Mouse (Mus musculus) hindbrain, embryonic 13.5 days (tissue): ENCODE data around the gene Clic4. TPM values are rescaled to one million over a fixed set of nuclear protein-coding genes. Genes with fewer than 3 reads are reported as not detected.

ENCODE experiments used
- ATAC-seq: fragments of 200-750 bp; cut with Nextera tagmentation; 2 replicates; pipeline ENCODE4 v1.8.0; 2017; ENCODE audit warnings: moderate TSS enrichment; ENCODE audit not compliant: low FRiP score
- H3K27ac ChIP-seq: fragments of 300-500 bp; sonication (generic); 2 replicates; pipeline ENCODE4 v1.5.1; 2015; ENCODE audit warnings: inconsistent platforms, mild to moderate bottlenecking, moderate library complexity
- H3K27me3 ChIP-seq: fragments of 300-500 bp; sonication (generic); 2 replicates; pipeline ENCODE4 v1.6.1; 2015; ENCODE audit warnings: mild to moderate bottlenecking, inconsistent platforms
- H3K36me3 ChIP-seq: fragments of 300-500 bp; sonication (generic); 2 replicates; pipeline ENCODE4 v1.6.1; 2015; ENCODE audit warnings: mild to moderate bottlenecking, inconsistent platforms
- H3K4me1 ChIP-seq: fragments of 300-500 bp; sonication (generic); replicated peaks from 2 replicates; pipeline ENCODE4 v1.6.1; 2015; ENCODE audit warnings: inconsistent platforms
- H3K4me2 ChIP-seq: fragments of 300-500 bp; sonication (generic); 2 replicates; pipeline ENCODE4 v1.6.1; 2015; ENCODE audit warnings: inconsistent platforms, mild to moderate bottlenecking, moderate library complexity
- H3K4me3 ChIP-seq: fragments of 300-500 bp; sonication (generic); 2 replicates; pipeline ENCODE4 v1.5.1; 2015; ENCODE audit warnings: mild to moderate bottlenecking, inconsistent platforms
- H3K9ac ChIP-seq: fragments of 300-500 bp; sonication (generic); 2 replicates; pipeline ENCODE4 v1.6.1; 2015; ENCODE audit warnings: mild to moderate bottlenecking, inconsistent platforms
- H3K9me3 ChIP-seq: fragments of 300-500 bp; sonication (generic); 2 replicates; pipeline ENCODE4 v1.6.1; 2016; ENCODE audit warnings: inconsistent platforms
- WGBS: fragments of 180-500 bp; shearing (Covaris S2); methylation state at CpG from one replicate; pipeline ENCODE4 v1.1.7; 2015; 5-methylcytosine and 5-hydroxymethylcytosine counted together
- polyA plus RNA-seq: library from polyadenylated mRNA; unstranded; fragments of >200 nt; fragmentation: Nextera tagmentation; extraction: Ambion mirVana; gene quantifications from 2 replicates; pipeline ENCODE4 v1.2.1, GENCODE M21; 2015

The Clic4 gene
- polyA plus RNA-seq, 1 experiment from 2014 or later, result 84.7 TPM

DNA sequence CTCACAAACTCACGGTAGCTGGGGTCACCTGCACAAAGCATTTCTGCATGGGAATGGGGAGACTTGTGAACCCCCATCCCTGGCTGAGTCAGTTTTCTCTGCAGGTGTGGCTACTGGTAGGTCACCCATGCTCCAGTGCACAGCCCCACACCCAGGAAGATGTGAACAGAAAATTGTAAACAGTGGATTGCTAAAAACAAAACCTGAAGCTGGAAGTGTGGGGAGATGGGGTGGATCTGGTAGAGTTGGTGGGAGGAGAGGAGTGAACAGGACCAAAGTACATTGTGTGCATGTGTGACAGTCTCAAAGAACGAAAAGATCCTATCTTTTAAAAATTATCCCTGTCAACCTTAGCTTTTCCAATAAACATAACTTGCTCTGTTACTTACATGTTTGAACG is 52.0 kb downstream of the Clic4 start:
- no peak for ATAC-seq
- H3K4me3 ChIP-seq, result no peak overlapping the region
- H3K9me3 ChIP-seq, result no peaks in the 10 kb centered on the region
- H3K9ac ChIP-seq, result no peak overlapping the region
- peaks cover 53% of the 10 kb centered on the region for H3K36me3 ChIP-seq
- H3K4me1 ChIP-seq, result no peaks in the 10 kb centered on the region
- 90% methylated on average over 3 of the region's 3 CpGs for WGBS
- no peaks in the 10 kb centered on the region for H3K27me3 ChIP-seq
- H3K27ac ChIP-seq, result no peak overlapping the region
- H3K4me2 ChIP-seq, result no peak overlapping the region

GRCm38 (mm10) chr4:135219652-135220051 is 53.0 kb downstream of the Clic4 start:
- no peak for ATAC-seq
- H3K4me2 ChIP-seq, result no peak overlapping the region
- H3K27me3 ChIP-seq, result no peaks in the 10 kb centered on the region
- WGBS, result 64% methylated on average over 4 of the region's 4 CpGs
- no peaks in the 10 kb centered on the region for H3K4me1 ChIP-seq
- H3K4me3 ChIP-seq, result no peak overlapping the region
- no peak overlapping the region for H3K27ac ChIP-seq
- H3K9ac ChIP-seq, result no peak overlapping the region
- H3K9me3 ChIP-seq, result no peaks in the 10 kb centered on the region
- H3K36me3 ChIP-seq, result peaks cover 56% of the 10 kb centered on the region

GRCm38 (mm10) chr4:135209846-135210245 is 62.8 kb downstream of the Clic4 start:
- Histone ChIP-seq H3K27me3 (peaks cover 20% of the 10 kb centered on the region), H3K9ac (no peak overlapping the region), H3K27ac (no peak overlapping the region), H3K4me2 (no peak overlapping the region), H3K4me1 (peaks cover 7% of the 10 kb centered on the region), H3K4me3 (no peak overlapping the region), H3K36me3 (peaks cover 15% of the 10 kb centered on the region), H3K9me3 (peaks cover 4% of the 10 kb centered on the region; the same call in 1 of the 2 replicates)
- 76% methylated on average over 2 of the region's 2 CpGs for WGBS
- no peak for ATAC-seq

DNA sequence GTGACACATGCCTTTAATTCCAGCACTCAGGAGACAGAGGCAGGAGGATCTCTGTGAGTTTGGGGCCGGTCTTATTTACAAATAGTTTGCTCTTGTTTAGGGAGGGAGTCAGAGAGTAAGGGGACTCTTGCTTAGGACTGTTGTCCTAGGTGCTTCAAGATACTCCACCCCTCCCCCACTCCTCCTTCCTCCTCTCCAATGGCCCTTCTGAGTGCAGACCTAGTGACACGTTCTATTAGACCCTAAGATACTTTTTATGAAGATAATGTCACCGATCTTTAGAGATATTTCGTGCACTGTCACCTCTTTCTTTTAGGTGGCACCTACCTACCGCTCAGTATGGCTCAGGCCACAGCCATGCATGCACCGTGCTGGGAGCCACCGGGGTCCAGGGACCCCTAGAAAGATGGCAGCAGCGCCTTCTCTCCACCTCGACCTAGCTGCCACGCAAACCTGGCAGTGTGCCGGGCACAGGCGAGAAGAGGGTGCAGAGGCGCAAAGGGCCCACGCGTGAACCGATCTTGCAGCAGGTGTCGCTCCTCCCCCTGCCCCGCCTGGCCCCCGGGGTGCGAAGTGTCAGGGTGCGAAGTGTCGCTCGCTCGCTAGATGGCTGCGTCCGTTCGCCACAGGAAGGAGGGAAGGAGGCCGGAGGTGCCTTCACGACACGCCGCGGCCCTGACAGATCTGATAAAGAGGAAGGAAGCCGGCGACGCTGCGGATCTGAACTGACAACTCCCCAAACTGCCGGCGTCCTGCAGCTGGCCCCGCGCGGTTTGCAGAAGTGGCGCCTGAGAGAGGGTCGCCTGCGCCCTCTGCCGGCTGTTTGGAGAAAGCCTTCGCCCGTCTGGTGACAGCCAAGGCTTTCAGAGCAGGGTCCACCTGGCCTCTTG is 66.7 kb downstream of the Clic4 start:
- H3K27me3 ChIP-seq, result peaks cover 45% of the 10 kb centered on the region
- H3K27ac ChIP-seq, result no peak overlapping the region
- peaks cover 26% of the 10 kb centered on the region for H3K4me1 ChIP-seq
- H3K4me2 ChIP-seq, result peak overlapping the region; percentile 76
- ATAC-seq, result peak; percentile 71
- H3K4me3 ChIP-seq, result peak overlapping the region; percentile 39
- 3% methylated on average over 42 of the region's 47 CpGs for WGBS
- H3K36me3 ChIP-seq, result peaks cover 6% of the 10 kb centered on the region; the same call in 1 of the 2 replicates
- peak overlapping the region; percentile 58 for H3K9ac ChIP-seq
- peaks cover 4% of the 10 kb centered on the region; the same call in 1 of the 2 replicates for H3K9me3 ChIP-seq

DNA sequence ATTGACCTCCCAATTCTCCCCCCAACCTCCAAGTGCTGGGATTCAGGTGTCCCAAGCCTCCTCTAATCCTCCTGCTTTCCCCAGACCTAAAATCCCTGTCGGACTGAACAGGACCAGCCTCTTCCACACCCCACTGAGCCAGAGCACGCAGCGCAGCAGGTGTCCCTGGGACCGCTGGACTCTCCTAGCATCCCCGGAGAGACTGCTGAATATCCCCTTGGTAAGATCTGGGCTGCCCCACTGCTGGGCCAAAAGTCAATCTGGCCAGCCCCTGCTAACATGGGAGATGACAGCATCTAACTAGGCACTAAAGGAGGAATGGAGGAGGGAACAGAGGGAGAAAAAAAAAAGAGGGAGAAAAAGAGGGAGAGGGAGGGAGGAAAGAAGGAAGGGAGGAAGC is 67.4 kb downstream of the Clic4 start:
- no peaks in the 10 kb centered on the region for H3K36me3 ChIP-seq
- ATAC-seq, result no peak
- 18% methylated on average over 5 of the region's 5 CpGs for WGBS
- no peak overlapping the region for H3K9ac ChIP-seq
- H3K4me3 ChIP-seq, result no peak overlapping the region
- no peak overlapping the region for H3K4me2 ChIP-seq
- H3K4me1 ChIP-seq, result peaks cover 26% of the 10 kb centered on the region
- peaks cover 45% of the 10 kb centered on the region for H3K27me3 ChIP-seq
- no peaks in the 10 kb centered on the region for H3K9me3 ChIP-seq
- no peak overlapping the region for H3K27ac ChIP-seq

DNA sequence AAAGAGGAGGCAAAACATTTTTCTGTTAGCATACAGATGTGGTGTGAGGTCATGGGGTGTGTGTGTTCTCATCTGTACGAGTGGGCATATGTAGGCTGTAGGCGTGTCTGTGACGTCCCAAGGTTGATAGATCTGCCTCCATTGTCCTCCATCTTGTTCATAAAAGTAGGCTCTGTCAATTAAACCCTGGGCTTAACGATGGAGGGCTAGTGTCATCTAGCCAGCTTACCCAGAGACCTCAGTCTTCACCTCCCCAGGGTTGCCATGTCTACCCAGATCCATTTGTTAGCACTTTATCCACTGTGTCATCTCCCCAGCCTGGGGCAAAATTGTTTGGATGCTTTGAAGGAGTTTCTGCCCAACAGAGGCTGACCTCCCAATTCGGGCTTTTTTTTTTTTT is 67.9 kb downstream of the Clic4 start:
- ATAC-seq, result no peak
- H3K27me3 ChIP-seq, result peaks cover 45% of the 10 kb centered on the region
- H3K9me3 ChIP-seq, result no peaks in the 10 kb centered on the region
- no peak overlapping the region for H3K9ac ChIP-seq
- no peak overlapping the region for H3K4me2 ChIP-seq
- WGBS, result 67% methylated on average over 5 of the region's 5 CpGs
- H3K4me1 ChIP-seq, result peaks cover 26% of the 10 kb centered on the region
- H3K4me3 ChIP-seq, result no peak overlapping the region
- H3K36me3 ChIP-seq, result no peaks in the 10 kb centered on the region
- H3K27ac ChIP-seq, result no peak overlapping the region

DNA sequence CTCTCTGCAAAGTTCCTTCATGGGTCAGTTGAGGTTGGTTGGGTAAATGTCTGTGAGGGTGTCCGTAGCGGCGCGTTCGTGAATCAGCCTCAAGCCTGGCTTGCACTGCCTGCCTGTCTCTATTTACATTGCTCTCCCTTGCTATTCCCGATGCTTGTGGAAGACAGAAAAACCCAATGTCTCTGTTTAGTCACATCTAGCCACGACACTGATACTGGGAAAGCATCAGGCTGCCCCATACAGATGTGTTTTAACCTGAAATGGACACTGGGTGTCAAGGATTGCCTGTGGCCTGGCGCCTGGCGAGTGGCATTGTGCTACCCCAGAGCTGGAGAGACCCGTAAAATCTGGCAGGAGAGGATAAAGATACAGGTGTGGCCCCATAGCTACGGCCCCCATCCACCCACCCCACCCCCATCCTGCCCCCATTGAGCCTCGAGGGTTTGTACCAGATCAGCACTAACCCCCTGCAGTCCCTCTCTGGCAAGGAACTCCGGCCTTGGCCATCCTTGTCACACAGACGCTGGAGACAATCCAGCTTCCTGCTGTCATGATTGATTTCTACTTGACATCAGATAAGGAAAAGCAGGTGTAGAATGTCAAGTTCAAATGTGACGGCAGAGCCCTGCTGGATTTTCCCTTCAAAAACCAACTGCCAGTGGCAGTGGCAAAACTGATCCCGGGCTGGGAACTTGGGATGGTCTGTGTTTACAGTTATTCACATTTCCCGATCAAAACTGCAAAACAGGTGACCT is 68.6 kb downstream of the Clic4 start:
- ATAC-seq, result no peak
- no peaks in the 10 kb centered on the region for H3K9me3 ChIP-seq

DNA sequence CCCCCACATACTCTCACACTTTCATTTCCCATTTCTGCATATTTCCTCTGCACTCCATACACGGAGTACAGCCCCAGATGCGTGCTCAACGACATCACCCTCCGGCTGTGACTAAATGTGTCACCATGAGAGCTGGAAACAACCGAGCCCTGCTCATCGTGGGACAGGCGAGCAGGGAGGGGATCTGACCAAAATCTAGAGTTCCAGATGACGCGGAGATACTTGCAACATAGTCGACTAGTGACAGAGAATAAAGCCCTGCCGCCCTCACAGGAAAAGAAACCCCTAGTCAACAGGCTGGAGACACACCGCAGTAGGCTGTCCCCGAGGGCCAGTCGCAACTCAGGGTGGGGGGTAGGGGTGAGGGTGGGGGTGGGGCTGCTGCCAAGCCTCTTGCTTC is 69.3 kb downstream of the Clic4 start:
- H3K4me2 ChIP-seq, result peak overlapping the region; percentile 44
- ATAC-seq, result no peak
- WGBS, result 12% methylated on average over 14 of the region's 14 CpGs
- H3K4me3 ChIP-seq, result peak overlapping the region; percentile 19
- peaks cover 45% of the 10 kb centered on the region for H3K27me3 ChIP-seq
- H3K27ac ChIP-seq, result no peak overlapping the region
- no peaks in the 10 kb centered on the region for H3K36me3 ChIP-seq
- H3K4me1 ChIP-seq, result peaks cover 26% of the 10 kb centered on the region
- 0 out of 2 replicates have a peak overlapping the region, but pooled peaks have one; percentile 39 for H3K9ac ChIP-seq
- H3K9me3 ChIP-seq, result no peaks in the 10 kb centered on the region

More for the DNA sequence above, 68.6 kb downstream of the Clic4 start:
- H3K4me3 ChIP-seq, result peak overlapping the region; percentile 19
- H3K4me2 ChIP-seq, result peak overlapping the region; percentile 44
- 16% methylated on average over 17 of the region's 17 CpGs for WGBS
- no peak overlapping the region for H3K27ac ChIP-seq
- no peaks in the 10 kb centered on the region for H3K36me3 ChIP-seq
- peak overlapping the region; percentile 39; the same call in 1 of the 2 replicates for H3K9ac ChIP-seq
- peaks cover 45% of the 10 kb centered on the region for H3K27me3 ChIP-seq
- peaks cover 26% of the 10 kb centered on the region for H3K4me1 ChIP-seq

- H3K4me2 ChIP-seq, result 0 out of 2 replicates have a peak overlapping the region, but pooled peaks have one; percentile 13
- H3K4me1 ChIP-seq, result peaks cover 26% of the 10 kb centered on the region
- H3K9ac ChIP-seq, result no peak overlapping the region
- no peaks in the 10 kb centered on the region for H3K36me3 ChIP-seq
- H3K27me3 ChIP-seq, result peaks cover 47% of the 10 kb centered on the region
- WGBS, result 56% methylated on average over 16 of the region's 16 CpGs
- H3K4me3 ChIP-seq, result no peak overlapping the region
- ATAC-seq, result no peak
- H3K27ac ChIP-seq, result no peak overlapping the region
- H3K9me3 ChIP-seq, result no peaks in the 10 kb centered on the region
Measured at GRCm38 (mm10) chr4:135201771-135202170, 70.8 kb downstream of the Clic4 start.

DNA sequence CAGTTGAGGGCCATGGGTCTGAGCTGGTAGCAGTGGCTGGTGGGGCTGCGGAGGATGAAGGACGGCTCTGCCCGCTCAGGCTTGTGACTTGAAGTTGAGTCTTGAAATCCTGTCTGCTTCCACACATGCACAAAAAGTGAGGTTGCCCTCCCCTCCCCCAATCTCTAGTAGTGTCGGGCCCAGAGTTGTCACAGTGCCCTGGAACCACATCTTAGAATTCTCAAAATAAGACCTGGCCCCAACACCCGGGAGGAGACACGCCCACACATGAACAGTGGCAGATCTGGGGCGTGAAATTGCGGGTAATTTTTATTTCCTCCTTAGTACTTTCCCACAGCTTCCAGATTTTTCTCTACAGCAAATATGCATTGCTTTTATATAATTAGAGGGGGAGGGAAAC is 74.8 kb downstream of the Clic4 start:
- Histone ChIP-seq H3K4me1 (peaks cover 5% of the 10 kb centered on the region), H3K9ac (no peak overlapping the region), H3K27ac (no peak overlapping the region), H3K4me3 (no peak overlapping the region), H3K27me3 (peaks cover 23% of the 10 kb centered on the region; the same call in 1 of the 2 replicates), H3K9me3 (peaks cover 5% of the 10 kb centered on the region; the same call in 1 of the 2 replicates), H3K4me2 (no peak overlapping the region), H3K36me3 (no peaks in the 10 kb centered on the region)
- 86% methylated on average over 8 of the region's 8 CpGs for WGBS
- no peak for ATAC-seq

- peaks cover 5% of the 10 kb centered on the region; the same call in 1 of the 2 replicates for H3K9me3 ChIP-seq
- H3K4me1 ChIP-seq, result 0 out of 2 replicates have a peak, but pooled peaks cover 3% of the 10 kb centered on the region
- H3K27me3 ChIP-seq, result peaks cover 20% of the 10 kb centered on the region; the same call in 1 of the 2 replicates
- no peaks in the 10 kb centered on the region for H3K36me3 ChIP-seq
- no peak overlapping the region for H3K27ac ChIP-seq
- 84% methylated on average over 5 of the region's 5 CpGs for WGBS
- no peak overlapping the region for H3K4me3 ChIP-seq
- ATAC-seq, result no peak
- no peak overlapping the region for H3K9ac ChIP-seq
- H3K4me2 ChIP-seq, result no peak overlapping the region
Measured at GRCm38 (mm10) chr4:135192841-135193240, 79.8 kb downstream of the Clic4 start.

- no peak overlapping the region for H3K4me2 ChIP-seq
- H3K9me3 ChIP-seq, result peaks cover 5% of the 10 kb centered on the region; the same call in 1 of the 2 replicates
- WGBS, result 82% methylated on average over 11 of the region's 11 CpGs
- no peak overlapping the region for H3K27ac ChIP-seq
- no peaks in the 10 kb centered on the region for H3K36me3 ChIP-seq
- no peak overlapping the region for H3K9ac ChIP-seq
- H3K4me1 ChIP-seq, result 0 out of 2 replicates have a peak, but pooled peaks cover 3% of the 10 kb centered on the region
- ATAC-seq, result no peak
- H3K4me3 ChIP-seq, result no peak overlapping the region
- H3K27me3 ChIP-seq, result peaks cover 17% of the 10 kb centered on the region; the same call in 1 of the 2 replicates
Measured at GRCm38 (mm10) chr4:135191604-135192003, 81.0 kb downstream of the Clic4 start.
